Mouse (Mus musculus) erythroblast, embryonic 14.5 days (primary cell): ENCODE results near the gene Ssb. TPM values are rescaled to one million over a fixed set of nuclear protein-coding genes. Genes with fewer than 3 reads are reported as not detected.

Experiments used
- H3K27me3 ChIP-seq: 2 replicates; pipeline ENCODE4 v1.6.1; 2012; ENCODE audit warnings: inconsistent platforms; ENCODE audit not compliant: control insufficient read depth
- H3K36me3 ChIP-seq: 2 replicates; pipeline ENCODE4 v1.6.1; 2012; ENCODE audit warnings: mild to moderate bottlenecking, inconsistent platforms; ENCODE audit not compliant: control insufficient read depth
- H3K4me1 ChIP-seq: 2 replicates; pipeline ENCODE4 v1.6.1; 2012; ENCODE audit warnings: inconsistent platforms; ENCODE audit not compliant: control insufficient read depth
- H3K4me3 ChIP-seq: replicated peaks from 2 replicates; pipeline ENCODE3; 2012; ENCODE audit warnings: moderate library complexity, mild to moderate bottlenecking, inconsistent platforms
- H3K9me3 ChIP-seq: 2 replicates; pipeline ENCODE4 v1.6.1; 2012; ENCODE audit warnings: low read length, inconsistent platforms, mixed read lengths; ENCODE audit not compliant: control insufficient read depth
- GATA1 ChIP-seq: IDR thresholded peaks from 2 replicates; pipeline ENCODE4 v1.6.1; 2012; ENCODE audit warnings: low read length, inconsistent platforms, mixed read lengths
- TAL1 ChIP-seq: IDR thresholded peaks from 3 replicates; pipeline ENCODE4 v1.6.1; 2012; ENCODE audit warnings: low read length, inconsistent platforms, mixed read lengths
- polyA plus RNA-seq: library from polyadenylated mRNA; stranded (reverse); fragments of >175 nt; gene quantifications from 2 replicates; pipeline ENCODE4 v1.2.3, GENCODE M21; 2012

Ssb gene
- polyA plus RNA-seq, 1 experiment, result 1.5 TPM

DNA sequence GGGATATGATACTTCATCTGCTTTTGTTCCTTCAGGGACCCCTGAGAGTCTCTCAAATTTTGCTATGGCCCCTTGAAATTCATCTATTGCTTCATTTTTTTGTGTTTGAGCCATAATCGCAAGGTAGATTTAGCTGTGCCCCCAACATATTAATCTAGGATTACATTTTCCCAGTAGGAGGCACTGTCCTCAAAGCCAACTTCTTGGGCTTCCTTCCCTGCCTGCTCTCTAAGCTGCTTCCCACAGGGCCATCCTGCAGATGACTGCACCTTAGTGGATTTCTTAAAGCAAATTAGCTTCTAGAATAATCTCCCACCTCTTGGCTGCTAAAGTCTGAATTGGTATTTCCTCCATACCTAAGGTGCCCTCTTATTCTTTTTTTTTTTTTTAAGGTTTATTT, 3.5 kb upstream of the Ssb start:
- Histone ChIP-seq H3K9me3 (no peaks in the 10 kb centered on the region), H3K27me3 (no peaks in the 10 kb centered on the region), H3K4me3 (no peak overlapping the region), H3K4me1 (peaks cover 43% of the 10 kb centered on the region), H3K36me3 (no peaks in the 10 kb centered on the region)
- no peak for TF ChIP-seq TAL1
- no peak for TF ChIP-seq GATA1

GRCm38 (mm10) chr2:69860972-69861452, 350 bp upstream of the Ssb start:
- Histone ChIP-seq H3K9me3 (no peaks in the 10 kb centered on the region), H3K4me3 (peak overlapping the region; percentile 97), H3K36me3 (peaks cover 24% of the 10 kb centered on the region), H3K27me3 (no peaks in the 10 kb centered on the region), H3K4me1 (peaks cover 39% of the 10 kb centered on the region)
- TF ChIP-seq TAL1 (no peak), GATA1 (no peak)

DNA sequence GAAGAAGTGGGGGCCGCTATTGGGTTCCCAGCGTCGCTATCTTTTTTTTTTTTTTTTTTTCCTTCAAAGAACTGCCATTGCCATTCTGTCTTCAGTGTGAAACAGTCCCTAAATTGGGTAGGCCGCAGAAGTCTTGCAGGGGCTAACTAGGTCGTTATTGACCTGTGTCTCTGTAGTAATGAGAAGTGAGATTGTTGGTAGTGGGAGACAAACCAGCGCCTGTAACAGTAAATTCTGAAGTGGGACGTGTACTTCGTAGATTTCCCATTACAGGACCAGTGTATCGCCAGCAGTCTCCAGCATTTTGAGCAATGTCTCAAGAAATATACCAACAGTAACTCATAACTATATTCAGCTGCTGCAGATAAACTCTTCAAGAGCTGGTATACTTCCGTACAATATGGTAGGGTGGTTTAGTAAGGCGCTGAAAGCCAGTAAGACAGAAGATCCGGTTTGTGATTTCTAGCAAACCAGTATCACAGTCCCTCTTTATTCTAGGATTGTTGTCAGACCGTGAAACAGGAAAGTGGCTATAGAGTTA, 825 bp downstream of the Ssb start:
- TF ChIP-seq GATA1 (no peak), TAL1 (no peak)
- Histone ChIP-seq H3K9me3 (no peaks in the 10 kb centered on the region), H3K27me3 (no peaks in the 10 kb centered on the region), H3K36me3 (peaks cover 36% of the 10 kb centered on the region), H3K4me3 (peak overlapping the region; percentile 97), H3K4me1 (peaks cover 29% of the 10 kb centered on the region)

DNA sequence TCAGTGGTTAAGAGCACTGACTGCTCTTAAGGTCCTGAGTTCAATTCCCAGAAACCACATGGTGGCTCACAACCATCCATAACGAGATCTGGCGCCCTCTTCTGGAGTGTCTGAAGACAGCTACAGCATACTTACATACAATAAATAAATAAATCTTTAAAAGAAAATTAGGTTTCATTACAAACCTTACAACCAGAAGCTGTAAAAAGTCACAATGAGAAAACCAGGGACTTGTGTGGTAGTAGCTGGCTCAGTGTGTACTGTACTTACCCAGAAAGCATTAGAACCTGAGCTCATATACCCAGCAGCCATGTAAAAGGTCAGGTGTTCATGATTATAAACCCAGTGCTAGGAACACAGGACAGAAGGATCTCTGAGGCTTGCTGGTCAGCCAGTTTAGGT, 22.6 kb downstream of the Ssb start:
- TF ChIP-seq TAL1 (no peak), GATA1 (no peak)
- Histone ChIP-seq H3K4me3 (peak overlapping the region; percentile 89), H3K27me3 (no peaks in the 10 kb centered on the region), H3K9me3 (no peaks in the 10 kb centered on the region), H3K36me3 (peaks cover 13% of the 10 kb centered on the region), H3K4me1 (peaks cover 20% of the 10 kb centered on the region)

DNA sequence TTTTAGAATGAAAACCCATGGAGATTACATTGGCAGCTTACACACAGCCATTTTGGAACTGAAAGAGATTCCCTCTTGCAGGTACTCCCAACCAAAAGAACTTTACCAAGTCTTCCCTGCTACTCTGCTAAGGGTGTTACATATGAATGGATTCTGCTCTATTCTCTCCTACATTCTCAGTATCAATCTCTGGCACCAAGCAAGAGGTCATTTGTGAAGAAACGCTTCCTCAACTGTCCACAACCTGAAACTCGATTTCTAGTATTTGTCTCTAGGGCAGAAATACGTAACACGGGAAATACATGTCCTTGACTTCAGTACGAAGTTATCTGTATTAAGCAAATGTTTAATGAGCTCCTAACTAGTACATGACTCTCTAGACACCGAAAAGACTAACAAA, 23.2 kb downstream of the Ssb start:
- Histone ChIP-seq H3K9me3 (no peaks in the 10 kb centered on the region), H3K4me1 (peaks cover 20% of the 10 kb centered on the region), H3K4me3 (peak overlapping the region; percentile 89), H3K36me3 (peaks cover 9% of the 10 kb centered on the region), H3K27me3 (no peaks in the 10 kb centered on the region)
- TF ChIP-seq TAL1 (no peak), GATA1 (no peak)

DNA sequence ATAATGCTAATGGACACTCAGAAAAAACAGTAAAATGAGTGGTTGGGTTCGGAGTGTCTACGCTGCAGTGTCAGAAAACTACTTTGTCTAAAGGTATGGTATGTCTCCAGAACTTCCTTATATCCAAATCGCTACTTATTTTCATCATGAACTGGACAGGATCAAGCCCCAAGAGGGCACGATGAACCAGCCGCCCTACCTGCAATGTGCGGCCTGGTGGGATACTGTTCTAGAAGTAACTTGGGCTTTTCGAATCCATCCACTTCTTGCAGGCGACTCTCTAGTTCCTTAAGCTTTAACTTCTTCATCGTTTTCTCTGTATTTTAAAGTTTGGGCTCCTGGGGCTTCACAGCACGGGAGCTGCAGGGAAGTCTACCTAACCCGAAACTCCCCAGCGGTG, 23.7 kb downstream of the Ssb start:
- Histone ChIP-seq H3K27me3 (no peaks in the 10 kb centered on the region), H3K4me1 (peaks cover 20% of the 10 kb centered on the region), H3K4me3 (peak overlapping the region; percentile 89), H3K36me3 (peaks cover 6% of the 10 kb centered on the region), H3K9me3 (no peaks in the 10 kb centered on the region)
- TF ChIP-seq TAL1 (no peak), GATA1 (no peak)

- peaks cover 6% of the 10 kb centered on the region for H3K36me3 ChIP-seq
- no peaks in the 10 kb centered on the region for H3K27me3 ChIP-seq
- H3K9me3 ChIP-seq, result no peaks in the 10 kb centered on the region
- peaks cover 20% of the 10 kb centered on the region for H3K4me1 ChIP-seq
- peak within 1 kb of the TSS; percentile 89 for H3K4me3 ChIP-seq
- TF ChIP-seq GATA1 (no peak), TAL1 (no peak)
Observed at GRCm38 (mm10) chr2:69885451-69886305, 24.3 kb downstream of the Ssb start, which contains the start of gene Mettl5. Mettl5 (minus strand) TSS chr2:69885615.

GRCm38 (mm10) chr2:69888957-69889356, 27.6 kb downstream of the Ssb start:
- no peaks in the 10 kb centered on the region for H3K27me3 ChIP-seq
- no peak for TF ChIP-seq TAL1
- no peak for TF ChIP-seq GATA1

GRCm38 (mm10) chr2:69890843-69891242, 29.5 kb downstream of the Ssb start:
- no peak overlapping the region for H3K4me3 ChIP-seq
- H3K36me3 ChIP-seq, result no peaks in the 10 kb centered on the region
- no peaks in the 10 kb centered on the region for H3K9me3 ChIP-seq
- H3K4me1 ChIP-seq, result peaks cover 16% of the 10 kb centered on the region
- TF ChIP-seq GATA1 (no peak), TAL1 (no peak)
- no peaks in the 10 kb centered on the region for H3K27me3 ChIP-seq

More at GRCm38 (mm10) chr2:69888957-69889356, 27.6 kb downstream of the Ssb start:
- Histone ChIP-seq H3K4me3 (no peak overlapping the region), H3K36me3 (no peaks in the 10 kb centered on the region), H3K9me3 (no peaks in the 10 kb centered on the region), H3K4me1 (peaks cover 25% of the 10 kb centered on the region)
